In genomic region chr2:172345258-172345738, GRCm38 (mm10) we compare ENCODE assay signal across 8 mouse cellular contexts. TPM values are rescaled to one million over a fixed set of nuclear protein-coding genes. Genes with fewer than 3 reads are reported as not detected.
A peak's percentile ranks its signal among the peaks of the same experiment; 100 is the strongest.
DNase-seq lines count a peak whose midpoint lies in the region; ATAC-seq and TF ChIP-seq lines count a peak whose summit lies in the region.

Gene Fam210b (plus strand): TSS chr2:172345565.

- ATAC-seq in forebrain, postnatal 0 days: peak; percentile 95
- peak; percentile 95 for ATAC-seq in lung, embryonic 15.5 days (ENCODE audit: borderline replicate concordance, extremely low read depth, low FRiP score, low TSS enrichment)

- no peaks in the 10 kb centered on the region for H3K9me3 ChIP-seq in MEL (replicated peaks; ENCODE audit: insufficient read depth, low read length)
- no peaks in the 10 kb centered on the region for H3K9me3 ChIP-seq in forebrain, postnatal 0 days (ENCODE audit: low read length)
- no peaks in the 10 kb centered on the region for H3K9me3 ChIP-seq in lung, embryonic 15.5 days

- no peak for TF ChIP-seq RAD21 in MEL (IDR thresholded peaks at IDR 0.05; ENCODE audit: low read depth, low read length)

- H3K4me1 ChIP-seq in MEL (ENCODE audit: control insufficient read depth in 1 of 2, insufficient read depth in 2 of 2, low read length in 2 of 2): peaks cover 10 to 31% of the 10 kb centered on the region in 2 experiments
- no peaks in the 10 kb centered on the region for H3K4me1 ChIP-seq in cerebellum, adult 2 months (ENCODE audit: control insufficient read depth, insufficient read depth, low read length)
- 0 out of 2 replicates have a peak, but pooled peaks cover 9% of the 10 kb centered on the region for H3K4me1 ChIP-seq in forebrain, postnatal 0 days (ENCODE audit: insufficient read depth)
- peaks cover 50% of the 10 kb centered on the region for H3K4me1 ChIP-seq in lung, embryonic 15.5 days

- under 1% methylated on average over 35 of the region's 35 CpGs for WGBS in cerebellum, adult 2 months
- WGBS in forebrain, postnatal 0 days: under 1% methylated on average over 31 of the region's 35 CpGs
- 1% methylated on average over 35 of the region's 35 CpGs for WGBS in lung, embryonic 15.5 days

- peaks cover 0 to 24% of the 10 kb centered on the region in 2 experiments; a peak in 2 of 4 replicates for H3K36me3 ChIP-seq in MEL (ENCODE audit: control insufficient read depth in 1 of 2, insufficient read depth in 2 of 2, low read length in 2 of 2)
- H3K36me3 ChIP-seq in forebrain, postnatal 0 days (ENCODE audit: insufficient read depth): no peaks in the 10 kb centered on the region
- H3K36me3 ChIP-seq in lung, embryonic 15.5 days: 0 out of 2 replicates have a peak, but pooled peaks cover 4% of the 10 kb centered on the region

- peak within 1 kb of the TSS; percentile 69 for H3K9ac ChIP-seq in MEL (ENCODE audit: control insufficient read depth, low read depth, low read length, poor library complexity, severe bottlenecking)
- H3K9ac ChIP-seq in forebrain, postnatal 0 days: peak within 1 kb of the TSS; percentile 73
- peak within 1 kb of the TSS; percentile 80 for H3K9ac ChIP-seq in lung, embryonic 15.5 days

- TF ChIP-seq POLR2A in MEL (IDR thresholded peaks at IDR 0.05; ENCODE audit: control insufficient read depth in 1 of 2, insufficient read depth in 1 of 2, low read depth in 1 of 2, low read length in 2 of 2, poor library complexity in 1 of 2): peak; percentile 25 to 55; a peak in 2 of 4 replicates
- peak; percentile 40; the same call in 1 of the 2 replicates for TF ChIP-seq POLR2A in cerebellum, adult 2 months (IDR thresholded peaks at IDR 0.05; ENCODE audit: borderline replicate concordance, insufficient read depth, low read length)

- TF ChIP-seq EP300 in MEL (IDR thresholded peaks at IDR 0.05; ENCODE audit: low read depth in 1 of 2, low read length in 2 of 2): no peak

- H3K27me3 ChIP-seq in MEL (ENCODE audit: control insufficient read depth in 1 of 2, insufficient read depth in 2 of 2, low read length in 2 of 2): no peaks in the 10 kb centered on the region
- no peaks in the 10 kb centered on the region for H3K27me3 ChIP-seq in cerebellum, adult 2 months (ENCODE audit: control insufficient read depth, insufficient read depth, low read length)
- H3K27me3 ChIP-seq in forebrain, postnatal 0 days (ENCODE audit: insufficient read depth, low read length): no peaks in the 10 kb centered on the region
- H3K27me3 ChIP-seq in lung, embryonic 15.5 days: no peaks in the 10 kb centered on the region

- H3K79me2 ChIP-seq in MEL (ENCODE audit: control insufficient read depth, insufficient read depth, low read length, poor library complexity): no peaks in the 10 kb centered on the region; the same call in 1 of the 2 replicates

- peak within 1 kb of the TSS; percentile 9; the same call in 1 of the 2 replicates for H3K27ac ChIP-seq in MEL (ENCODE audit: control insufficient read depth, low read depth, low read length)
- H3K27ac ChIP-seq in cerebellum, adult 2 months (ENCODE audit: insufficient read depth, low read length): no peak within 1 kb of the TSS
- peak within 1 kb of the TSS; percentile 76 for H3K27ac ChIP-seq in forebrain, postnatal 0 days (ENCODE audit: low read depth, low read length)
- peak within 1 kb of the TSS; percentile 81 for H3K27ac ChIP-seq in lung, embryonic 15.5 days

- H3K4me2 ChIP-seq in forebrain, postnatal 0 days (ENCODE audit: low read depth): peak within 1 kb of the TSS; percentile 100
- H3K4me2 ChIP-seq in lung, embryonic 15.5 days: peak within 1 kb of the TSS; percentile 92

- TF ChIP-seq CTCF in MEL (IDR thresholded peaks at IDR 0.05 in 2 of 3, conservative IDR thresholded peaks at IDR 0.05 in 1 of 3; ENCODE audit: control insufficient read depth in 1 of 3, insufficient read depth in 1 of 3, low read depth in 2 of 3, low read length in 3 of 3, poor library complexity in 1 of 3, severe bottlenecking in 1 of 3): no peak
- TF ChIP-seq CTCF in cerebellum, adult 2 months (IDR thresholded peaks at IDR 0.05; ENCODE audit: borderline replicate concordance, insufficient read depth, low read depth, low read length): no peak
- no peak for TF ChIP-seq CTCF in forebrain, postnatal 0 days (IDR thresholded peaks at IDR 0.05; ENCODE audit: low read depth)

- H3K4me3 ChIP-seq in MEL (ENCODE audit: control insufficient read depth in 1 of 2, insufficient read depth in 1 of 2, low read depth in 2 of 2, low read length in 2 of 2): peak within 1 kb of the TSS; percentile 64 to 70
- H3K4me3 ChIP-seq in cerebellum, adult 2 months (replicated peaks; ENCODE audit: insufficient read depth, low read depth, low read length): peak within 1 kb of the TSS; percentile 66
- peak within 1 kb of the TSS; percentile 68 for H3K4me3 ChIP-seq in forebrain, postnatal 0 days (ENCODE audit: low read depth, low read length)
- peak within 1 kb of the TSS; percentile 76 for H3K4me3 ChIP-seq in lung, embryonic 15.5 days

- DNase-seq in MEL (ENCODE audit: low read depth, low spot score): peak; percentile 98
- peak; percentile 92 to 95 for DNase-seq in cerebellum, adult 2 months
- peak; percentile 96 for DNase-seq in forebrain, postnatal 0 days
- DNase-seq in heart, postnatal 4 days: peak; percentile 98
- peak; percentile 95 to 96 for DNase-seq in layer of hippocampus, adult 8-10 months (ENCODE audit: low spot score in 2 of 2)
- peak; percentile 97 for DNase-seq in ovary, adult 18-20 months (ENCODE audit: low spot score)
- peak; percentile 98 for DNase-seq in thymus, postnatal 0 days (ENCODE audit: low spot score)

TF ChIP-seq in MEL, 35 proteins besides CTCF, POLR2A, EP300 and RAD21 (continues in another document):
- TF ChIP-seq HCFC1 (IDR thresholded peaks at IDR 0.05; ENCODE audit: low read depth, low read length) (no peak), MXI1 (IDR thresholded peaks at IDR 0.05; ENCODE audit: low read depth, low read length) (0 out of 2 replicates have a peak, but pooled peaks have one; percentile 59), NELFE (IDR thresholded peaks at IDR 0.05; ENCODE audit: low read depth, low read length) (0 out of 2 replicates have a peak, but pooled peaks have one; percentile 44), TBP (IDR thresholded peaks at IDR 0.05; ENCODE audit: low read depth, low read length) (no peak), MEF2A (IDR thresholded peaks at IDR 0.05; ENCODE audit: extremely low read depth, insufficient replicate concordance, low read depth, low read length, poor library complexity, severe bottlenecking) (no peak), CHD2 (IDR thresholded peaks at IDR 0.05; ENCODE audit: low read length) (no peak), ZKSCAN1 (IDR thresholded peaks at IDR 0.05; ENCODE audit: low read depth, low read length) (no peak), POLR2AphosphoS5 (IDR thresholded peaks at IDR 0.05; ENCODE audit: borderline replicate concordance, low read depth, low read length) (no peak), MAFK (IDR thresholded peaks at IDR 0.05; ENCODE audit: borderline replicate concordance, low read depth, low read length) (no peak), POLR2AphosphoS2 (IDR thresholded peaks at IDR 0.05; ENCODE audit: low read length) (peak; percentile 35; the same call in 1 of the 2 replicates), KAT2A (conservative IDR thresholded peaks at IDR 0.05; ENCODE audit: low read depth, low read length) (no peak), RCOR1 (IDR thresholded peaks at IDR 0.05; ENCODE audit: low read depth, low read length) (no peak), ZC3H11A (IDR thresholded peaks at IDR 0.05; ENCODE audit: low read depth, low read length) (no peak), JUND (IDR thresholded peaks at IDR 0.05; ENCODE audit: low read depth, low read length) (no peak), BHLHE40 (IDR thresholded peaks at IDR 0.05; ENCODE audit: borderline replicate concordance, low read depth, low read length) (no peak), TAL1 (IDR thresholded peaks at IDR 0.05; ENCODE audit: low read length) (no peak), ZNF384 (IDR thresholded peaks at IDR 0.05; ENCODE audit: low read depth, low read length) (no peak), MYC (IDR thresholded peaks at IDR 0.05; ENCODE audit: low read depth, low read length) (no peak), SIN3A (IDR thresholded peaks at IDR 0.05; ENCODE audit: low read length) (no peak; the same call in 1 of the 2 replicates), UBTF (IDR thresholded peaks at IDR 0.05; ENCODE audit: borderline replicate concordance, insufficient read depth, low read depth, low read length) (no peak), ZMIZ1 (IDR thresholded peaks at IDR 0.05; ENCODE audit: low read depth, low read length) (0 out of 2 replicates have a peak, but pooled peaks have one; percentile 53), USF2 (IDR thresholded peaks at IDR 0.05; ENCODE audit: borderline replicate concordance in 1 of 2, insufficient read depth in 1 of 2, low read depth in 1 of 2, low read length in 2 of 2) (no peak), ETS1 (IDR thresholded peaks at IDR 0.05; ENCODE audit: low read depth, low read length) (no peak), GATA1 (IDR thresholded peaks at IDR 0.05; ENCODE audit: low read depth, low read length) (no peak), NRF1 (IDR thresholded peaks at IDR 0.05; ENCODE audit: insufficient read depth, low read depth, low read length, poor library complexity, severe bottlenecking) (0 out of 2 replicates have a peak, but pooled peaks have one; percentile 41), TCF12 (IDR thresholded peaks at IDR 0.05; ENCODE audit: low read depth, low read length) (no peak; the same call in 1 of the 2 replicates), E2F4 (IDR thresholded peaks at IDR 0.05; ENCODE audit: borderline replicate concordance, low read depth, low read length) (no peak), CHD1 (IDR thresholded peaks at IDR 0.05; ENCODE audit: low read depth, low read length) (no peak), MYB (IDR thresholded peaks at IDR 0.05; ENCODE audit: low read depth, low read length) (no peak), MAX (IDR thresholded peaks at IDR 0.05; ENCODE audit: low read length) (no peak)

RNA-seq across cellular contexts. Expression of gene Fam210b, which starts in this region (rescaled TPM):
- 2.7 and 3.5 TPM in 2 replicates for total RNA-seq in MEL (2012; rRNA removed)
- 10 to 100 TPM in 1 of 2 experiments, not detected in 1; 11.4 TPM for polyA plus RNA-seq in MEL (2012; ENCODE audit: insufficient read depth in 1 of 2, insufficient read length in 2 of 2, low read depth in 1 of 2, low replicate concordance in 2 of 2, missing spikeins in 1 of 2)
- 13.0 and 14.0 TPM in 2 replicates for polyA plus RNA-seq in cerebellum, adult 2 months (2012; rRNA removed)
- total RNA-seq in forebrain, postnatal 0 days (2014; rRNA removed): 14.9 and 17.5 TPM in 2 replicates
- polyA plus RNA-seq in forebrain, postnatal 0 days (2015; fragmentation: Nextera tagmentation; extraction: Ambion mirVana): 43.5 and 49.3 TPM in 2 replicates
- 1 to 10 TPM; 7.3 to 8.1 TPM for total RNA-seq in heart, postnatal 4 days (2021)
- total RNA-seq in layer of hippocampus, adult 8-10 months (2022): 10 to 100 TPM; 19.5 to 22.8 (median 21.6) TPM
- polyA plus RNA-seq in lung, embryonic 15.5 days (2015; fragmentation: Nextera tagmentation; extraction: Ambion mirVana): 36.5 and 39.6 TPM in 2 replicates
- 4.9 and 5.1 TPM in 2 replicates for polyA plus RNA-seq in thymus, postnatal 0 days (2015; fragmentation: Nextera tagmentation; extraction: Ambion mirVana)
